Mouse (Mus musculus): Measurements from ENCODE around the gene Rgs14. TPM values are rescaled to one million over a fixed set of nuclear protein-coding genes. Genes with fewer than 3 reads are reported as not detected.

Gene Rgs14
- polyA plus RNA-seq, 1 experiment, result 0.46 TPM

DNA sequence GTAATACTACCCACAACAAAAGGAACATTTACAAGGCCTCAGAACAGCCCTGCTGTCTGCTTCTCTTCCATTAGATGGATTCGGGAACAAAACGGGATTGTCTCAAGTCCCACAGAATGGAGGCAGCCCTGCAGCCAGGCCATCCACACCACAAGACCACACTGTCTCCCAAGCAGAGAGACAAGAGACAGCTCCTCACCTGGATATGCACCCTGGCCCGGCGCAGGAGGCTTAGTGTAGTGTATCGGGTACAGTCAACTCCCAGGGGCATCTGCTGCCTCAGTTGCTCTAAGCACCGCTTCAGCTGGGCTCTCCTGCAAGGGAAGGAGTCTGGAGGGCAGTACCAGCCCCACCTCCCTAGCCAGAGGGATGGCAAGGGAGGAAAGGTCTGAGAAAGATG is 41.4 kb upstream of the Rgs14 start:
- 73% methylated on average over 6 of the region's 6 CpGs for WGBS
- TF ChIP-seq POLR2A (IDR thresholded peaks at IDR 0.05; ENCODE audit: borderline replicate concordance, insufficient read depth, low read length) (no peak), CTCF (IDR thresholded peaks at IDR 0.05; ENCODE audit: borderline replicate concordance, insufficient read depth, low read depth, low read length) (no peak)
- H3K27me3 ChIP-seq (ENCODE audit: control insufficient read depth, insufficient read depth, low read length), result no peaks in the 10 kb centered on the region
- H3K27ac ChIP-seq (ENCODE audit: insufficient read depth, low read length), result no peak overlapping the region
- H3K4me3 ChIP-seq (replicated peaks; ENCODE audit: insufficient read depth, low read depth, low read length), result no peak overlapping the region
- peaks cover 8% of the 10 kb centered on the region for H3K4me1 ChIP-seq (ENCODE audit: control insufficient read depth, insufficient read depth, low read length)
- DNase-seq, result peak in 1 of 2 experiments; percentile 12

DNA sequence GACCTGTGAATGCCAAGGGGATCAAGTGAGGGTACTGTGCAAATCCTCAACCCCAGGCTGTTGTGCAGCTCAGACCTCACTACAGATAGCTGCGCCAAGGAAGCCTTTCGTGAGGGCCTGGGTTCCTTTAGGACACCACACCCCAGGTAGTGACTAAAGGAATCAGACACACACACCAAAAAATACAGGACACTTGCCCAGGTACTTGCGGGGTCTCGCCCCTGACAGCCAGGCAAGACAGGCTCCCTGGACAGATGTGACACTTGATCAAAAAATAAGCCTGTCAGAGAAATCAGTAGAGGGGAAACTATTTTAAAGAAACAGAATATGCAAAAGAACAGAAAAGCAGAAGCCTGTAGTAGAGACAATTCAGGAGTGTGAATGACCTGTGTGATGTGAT is 40.9 kb upstream of the Rgs14 start:
- WGBS, result 60% methylated on average over 4 of the region's 4 CpGs
- H3K4me3 ChIP-seq (replicated peaks; ENCODE audit: insufficient read depth, low read depth, low read length), result no peak overlapping the region
- peaks cover 8% of the 10 kb centered on the region for H3K4me1 ChIP-seq (ENCODE audit: control insufficient read depth, insufficient read depth, low read length)
- no peak overlapping the region for H3K27ac ChIP-seq (ENCODE audit: insufficient read depth, low read length)
- TF ChIP-seq POLR2A (IDR thresholded peaks at IDR 0.05; ENCODE audit: borderline replicate concordance, insufficient read depth, low read length), result no peak
- TF ChIP-seq CTCF (IDR thresholded peaks at IDR 0.05; ENCODE audit: borderline replicate concordance, insufficient read depth, low read depth, low read length), result no peak
- DNase-seq, result no peak
- H3K27me3 ChIP-seq (ENCODE audit: control insufficient read depth, insufficient read depth, low read length), result no peaks in the 10 kb centered on the region

DNA sequence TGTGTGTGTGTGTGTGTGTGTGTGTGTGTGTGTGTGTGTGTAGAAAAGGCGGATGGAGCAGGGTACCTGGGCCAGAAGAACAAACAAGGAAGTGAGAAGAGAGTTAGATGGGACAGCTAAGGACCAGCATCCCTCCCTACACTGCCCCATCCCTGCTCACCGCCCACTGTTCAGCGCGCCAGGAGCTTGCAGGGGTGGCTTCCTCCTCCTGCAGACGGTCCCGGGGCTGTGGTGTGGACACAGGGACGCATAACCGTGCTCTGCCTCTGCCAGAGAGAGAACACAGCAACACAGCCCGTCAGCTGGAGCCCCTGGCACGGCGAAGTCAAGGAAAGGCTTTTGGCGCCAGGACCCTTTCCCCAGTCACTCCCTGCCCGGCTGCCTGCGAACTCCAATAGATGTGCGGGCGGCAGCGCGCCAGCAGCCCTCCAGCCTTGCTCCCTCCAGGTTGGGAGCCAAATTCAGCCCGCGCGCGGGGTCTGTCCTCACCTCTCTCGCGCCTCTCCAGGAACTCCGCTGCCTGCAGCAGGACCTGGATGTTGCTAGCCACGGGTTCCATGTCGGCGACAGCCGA is 40.3 kb upstream of the Rgs14 start:
- peak in 1 of 2 experiments; percentile 49 for DNase-seq
- H3K27ac ChIP-seq (ENCODE audit: insufficient read depth, low read length), result no peak overlapping the region
- TF ChIP-seq CTCF (IDR thresholded peaks at IDR 0.05; ENCODE audit: borderline replicate concordance, insufficient read depth, low read depth, low read length) (no peak), POLR2A (IDR thresholded peaks at IDR 0.05; ENCODE audit: borderline replicate concordance, insufficient read depth, low read length) (no peak)
- no peaks in the 10 kb centered on the region for H3K27me3 ChIP-seq (ENCODE audit: control insufficient read depth, insufficient read depth, low read length)
- H3K4me3 ChIP-seq (replicated peaks; ENCODE audit: insufficient read depth, low read depth, low read length), result peak overlapping the region; percentile 31
- peaks cover 8% of the 10 kb centered on the region for H3K4me1 ChIP-seq (ENCODE audit: control insufficient read depth, insufficient read depth, low read length)
- under 1% methylated on average over 29 of the region's 29 CpGs for WGBS

DNA sequence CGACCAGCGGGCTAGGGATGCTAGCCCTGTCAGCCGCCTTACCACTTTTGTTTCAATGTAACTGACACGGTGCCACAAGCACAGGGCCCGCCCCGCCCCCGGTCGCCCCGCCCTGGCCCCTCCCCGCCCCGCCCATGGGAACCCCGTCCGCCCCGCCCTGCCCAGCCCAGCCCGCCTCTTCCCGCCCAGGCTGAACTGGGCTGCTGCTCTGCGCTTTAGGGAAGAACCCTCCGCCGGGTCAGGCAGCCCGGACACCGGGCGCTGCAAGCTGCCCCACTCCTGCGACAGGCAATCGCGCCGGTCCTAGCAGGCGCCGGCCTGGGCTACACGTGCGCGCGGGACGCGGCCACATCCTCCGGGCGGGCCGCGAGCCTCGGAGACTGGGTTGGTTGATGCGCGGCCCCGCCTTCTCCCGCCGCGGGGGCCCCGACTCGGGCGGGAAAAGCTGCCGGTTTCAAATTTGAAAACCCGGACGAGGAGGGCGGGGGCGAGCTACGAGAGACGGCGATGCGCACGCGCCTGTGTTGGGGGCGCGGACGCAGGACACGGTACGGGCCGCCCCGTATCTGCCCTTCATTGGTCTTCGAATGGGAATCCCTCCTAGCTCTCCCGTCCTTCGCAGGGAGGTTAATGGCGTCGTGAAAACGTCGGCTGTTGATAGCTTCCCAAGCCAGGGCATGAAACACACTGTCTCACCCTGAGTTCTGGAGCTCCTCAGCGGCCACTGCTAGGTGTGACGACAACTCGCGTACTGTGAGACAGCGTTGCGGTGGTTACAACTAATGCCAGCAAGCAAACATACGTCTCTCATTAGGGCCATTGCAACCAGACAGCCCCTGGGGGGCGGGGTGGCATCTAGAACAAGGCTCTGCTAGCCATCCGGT is 39.6 kb upstream of the Rgs14 start, which contains the start of gene Mxd3:
Mxd3 (minus strand) TSS at position 141 of the 884 bp plus-strand sequence.
- WGBS, result under 1% methylated on average over 79 of the region's 82 CpGs
- peak; percentile 69 to 79 for DNase-seq

DNA sequence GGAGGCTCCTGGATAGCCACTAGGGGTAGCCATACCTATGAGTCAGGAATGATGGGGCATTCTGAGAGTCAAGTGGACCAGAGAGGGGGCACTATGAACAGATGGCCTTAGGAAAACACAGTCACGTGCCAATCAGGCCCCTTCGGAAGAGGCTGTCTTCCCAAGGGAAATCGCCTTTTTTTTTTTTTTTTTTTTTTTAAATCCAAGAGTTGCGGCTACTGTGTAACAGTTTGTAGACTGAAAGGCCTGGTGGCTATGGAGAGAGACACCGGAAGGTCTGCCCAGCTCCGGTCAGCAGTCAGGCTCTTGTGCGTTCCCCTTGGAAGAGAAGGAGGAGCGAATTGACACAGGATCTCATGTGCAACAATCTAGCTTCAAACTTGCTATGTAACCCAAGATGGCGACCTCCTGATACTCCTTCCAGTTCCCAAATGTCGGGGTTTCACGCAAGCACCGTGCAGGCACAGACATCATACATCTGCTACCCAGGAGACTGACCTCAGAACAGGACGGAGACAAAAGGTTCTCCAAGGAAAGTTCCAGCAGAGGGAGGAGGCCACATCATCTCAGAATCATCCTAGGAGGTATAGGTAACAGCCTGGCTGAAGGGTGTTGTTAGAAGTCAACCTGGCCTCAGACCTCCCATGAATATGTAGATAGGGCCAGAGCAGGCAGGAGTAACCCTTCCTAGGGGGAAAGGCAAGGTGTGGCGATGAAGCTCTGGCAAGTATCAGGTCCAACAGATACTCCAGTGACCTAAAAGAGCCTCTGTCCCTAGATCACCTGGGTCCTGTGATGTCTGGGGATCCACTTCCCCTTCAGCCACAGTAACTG is 38.7 kb upstream of the Rgs14 start:
- 36% methylated on average over 14 of the region's 14 CpGs for WGBS
- no peak overlapping the region for H3K27ac ChIP-seq (ENCODE audit: insufficient read depth, low read length)
- H3K27me3 ChIP-seq (ENCODE audit: control insufficient read depth, insufficient read depth, low read length), result no peaks in the 10 kb centered on the region
- peak overlapping the region; percentile 67 for H3K4me3 ChIP-seq (replicated peaks; ENCODE audit: insufficient read depth, low read depth, low read length)
- TF ChIP-seq CTCF (IDR thresholded peaks at IDR 0.05; ENCODE audit: borderline replicate concordance, insufficient read depth, low read depth, low read length) (no peak; the same call in 1 of the 2 replicates), POLR2A (IDR thresholded peaks at IDR 0.05; ENCODE audit: borderline replicate concordance, insufficient read depth, low read length) (no peak)
- no peak for DNase-seq
- peaks cover 8% of the 10 kb centered on the region for H3K4me1 ChIP-seq (ENCODE audit: control insufficient read depth, insufficient read depth, low read length)

More for the DNA sequence above, 39.6 kb upstream of the Rgs14 start, which contains the start of gene Mxd3:
- TF ChIP-seq CTCF (IDR thresholded peaks at IDR 0.05; ENCODE audit: borderline replicate concordance, insufficient read depth, low read depth, low read length) (0 out of 2 replicates have a peak, but pooled peaks have one; percentile 27), POLR2A (IDR thresholded peaks at IDR 0.05; ENCODE audit: borderline replicate concordance, insufficient read depth, low read length) (no peak)
- peak within 1 kb of the TSS; percentile 67 for H3K4me3 ChIP-seq (replicated peaks; ENCODE audit: insufficient read depth, low read depth, low read length)
- H3K27ac ChIP-seq (ENCODE audit: insufficient read depth, low read length), result no peak within 1 kb of the TSS
- peaks cover 8% of the 10 kb centered on the region for H3K4me1 ChIP-seq (ENCODE audit: control insufficient read depth, insufficient read depth, low read length)
- no peaks in the 10 kb centered on the region for H3K27me3 ChIP-seq (ENCODE audit: control insufficient read depth, insufficient read depth, low read length)

DNA sequence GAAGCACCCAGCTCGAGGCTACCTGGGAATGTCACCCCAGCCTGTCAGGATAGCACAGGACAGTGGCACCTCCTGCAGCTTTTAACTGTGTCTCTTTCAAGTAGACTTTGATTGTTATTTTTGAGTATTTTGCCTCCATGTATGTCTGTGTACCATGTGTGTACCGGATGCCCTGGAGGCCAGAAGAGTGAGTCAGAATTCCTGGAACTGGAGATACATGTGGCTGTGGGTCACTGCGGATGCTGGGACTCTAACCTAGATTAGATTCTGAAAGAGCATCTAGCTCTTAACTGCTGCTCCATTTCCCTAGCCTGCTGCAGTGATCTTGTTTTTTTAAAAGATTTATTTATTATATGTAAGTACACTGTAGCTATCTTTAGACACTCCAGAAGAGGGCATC is 37.2 kb upstream of the Rgs14 start:
- H3K4me3 ChIP-seq (replicated peaks; ENCODE audit: insufficient read depth, low read depth, low read length), result no peak overlapping the region
- H3K4me1 ChIP-seq (ENCODE audit: control insufficient read depth, insufficient read depth, low read length), result peaks cover 4% of the 10 kb centered on the region
- no peak for DNase-seq
- no peaks in the 10 kb centered on the region for H3K27me3 ChIP-seq (ENCODE audit: control insufficient read depth, insufficient read depth, low read length)
- TF ChIP-seq CTCF (IDR thresholded peaks at IDR 0.05; ENCODE audit: borderline replicate concordance, insufficient read depth, low read depth, low read length), result no peak
- TF ChIP-seq POLR2A (IDR thresholded peaks at IDR 0.05; ENCODE audit: borderline replicate concordance, insufficient read depth, low read length), result no peak
- 84% methylated on average over 3 of the region's 3 CpGs for WGBS
- H3K27ac ChIP-seq (ENCODE audit: insufficient read depth, low read length), result no peak overlapping the region

DNA sequence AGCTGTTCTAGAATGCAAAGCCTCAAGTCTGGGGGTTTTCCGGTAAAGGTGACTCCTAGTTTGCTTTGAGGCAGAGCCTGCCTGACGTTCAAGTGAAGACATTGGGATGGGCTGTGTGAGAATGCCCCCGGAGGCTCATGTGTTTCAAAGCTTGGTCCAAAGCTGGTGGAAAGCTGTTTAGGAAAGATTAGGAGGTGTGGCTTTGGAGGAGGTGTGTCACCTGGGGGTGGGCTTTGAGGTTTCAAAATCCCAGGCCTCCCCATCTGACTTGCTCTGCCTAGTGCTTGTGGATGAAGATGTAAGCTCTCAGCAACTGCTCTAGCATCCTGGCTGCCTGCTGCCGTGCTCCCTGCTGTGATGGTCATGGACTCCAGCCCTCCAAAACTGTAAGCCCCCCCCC is 33.8 kb upstream of the Rgs14 start:
- TF ChIP-seq POLR2A (IDR thresholded peaks at IDR 0.05; ENCODE audit: borderline replicate concordance, insufficient read depth, low read length) (no peak), CTCF (IDR thresholded peaks at IDR 0.05; ENCODE audit: borderline replicate concordance, insufficient read depth, low read depth, low read length) (no peak)
- Histone ChIP-seq H3K27me3 (ENCODE audit: control insufficient read depth, insufficient read depth, low read length) (no peaks in the 10 kb centered on the region), H3K4me3 (replicated peaks; ENCODE audit: insufficient read depth, low read depth, low read length) (no peak overlapping the region), H3K27ac (ENCODE audit: insufficient read depth, low read length) (no peak overlapping the region), H3K4me1 (ENCODE audit: control insufficient read depth, insufficient read depth, low read length) (peaks cover 3% of the 10 kb centered on the region; the same call in 1 of the 2 replicates)
- WGBS, result 89% methylated on average over 4 of the region's 4 CpGs
- no peak for DNase-seq

Measured in cerebellum, adult 2 months (tissue).